Mouse (Mus musculus) lung, embryonic 15.5 days (tissue): ENCODE results near the gene Myo9b. TPM values are rescaled to one million over a fixed set of nuclear protein-coding genes. Genes with fewer than 3 reads are reported as not detected.

ENCODE experiments used
- ATAC-seq: fragments of 200-750 bp; cut with Nextera tagmentation; 2 replicates; pipeline ENCODE4 v1.8.0; 2017; ENCODE audit warnings: moderate number of reproducible peaks, borderline replicate concordance; ENCODE audit not compliant: low FRiP score, low TSS enrichment; ENCODE audit errors: extremely low read depth
- H3K27ac ChIP-seq: fragments of 300-500 bp; sonication (generic); 2 replicates; pipeline ENCODE4 v1.5.1; 2015; ENCODE audit warnings: moderate library complexity, mild to moderate bottlenecking, inconsistent platforms
- H3K27me3 ChIP-seq: fragments of 300-500 bp; sonication (generic); 2 replicates; pipeline ENCODE4 v1.6.1; 2015; ENCODE audit warnings: inconsistent platforms
- H3K36me3 ChIP-seq: fragments of 300-500 bp; sonication (generic); 2 replicates; pipeline ENCODE4 v1.6.1; 2015; ENCODE audit warnings: inconsistent platforms
- H3K4me1 ChIP-seq: fragments of 300-500 bp; sonication (generic); 2 replicates; pipeline ENCODE4 v1.6.1; 2015; ENCODE audit warnings: inconsistent platforms
- H3K4me2 ChIP-seq: fragments of 300-500 bp; sonication (generic); 2 replicates; pipeline ENCODE4 v1.6.1; 2015; ENCODE audit warnings: inconsistent platforms, mild to moderate bottlenecking, moderate library complexity
- H3K4me3 ChIP-seq: fragments of 300-500 bp; sonication (generic); 2 replicates; pipeline ENCODE4 v1.5.1; 2015; ENCODE audit warnings: mild to moderate bottlenecking, inconsistent platforms
- H3K9ac ChIP-seq: fragments of 300-500 bp; sonication (generic); 2 replicates; pipeline ENCODE4 v1.6.1; 2015; ENCODE audit warnings: inconsistent platforms
- H3K9me3 ChIP-seq: fragments of 300-500 bp; sonication (generic); 2 replicates; pipeline ENCODE4 v1.6.1; 2016; ENCODE audit warnings: inconsistent platforms
- WGBS: fragments of 180-500 bp; shearing (Covaris S2); methylation state at CpG from one replicate; pipeline ENCODE4 v1.1.7; 2015; 5-methylcytosine and 5-hydroxymethylcytosine counted together
- polyA plus RNA-seq: library from polyadenylated mRNA; unstranded; fragments of >200 nt; fragmentation: Nextera tagmentation; extraction: Ambion mirVana; gene quantifications from 2 replicates; pipeline ENCODE4 v1.2.1, GENCODE M21; 2015

The Myo9b gene
- polyA plus RNA-seq, 1 experiment from 2014 or later = 18.5 TPM

DNA sequence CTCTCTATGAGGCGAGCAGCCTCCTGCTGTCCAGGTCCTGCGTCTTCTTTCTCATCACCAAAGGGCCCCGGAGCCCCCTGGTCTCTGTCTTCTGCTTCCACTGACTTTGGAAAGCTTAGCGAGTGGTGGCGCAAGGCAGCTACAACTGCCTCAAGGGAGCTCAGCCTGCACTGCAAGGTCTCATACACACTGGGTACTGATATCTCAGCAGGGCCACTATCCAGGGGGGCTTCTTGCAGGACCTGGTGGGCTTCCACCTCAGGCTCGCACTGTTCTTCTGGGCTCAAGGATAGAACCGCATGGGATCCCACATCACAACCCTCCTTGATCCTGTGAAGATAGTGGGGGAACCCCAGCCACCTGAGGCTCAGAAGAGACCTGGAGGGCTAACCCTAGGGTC lies 122.0 kb downstream of the Myo9b start:
- peaks cover 14% of the 10 kb centered on the region for H3K4me1 ChIP-seq
- ATAC-seq = no peak
- peak overlapping the region; percentile 80 for H3K4me2 ChIP-seq
- 73% methylated on average over 7 of the region's 7 CpGs for WGBS
- no peaks in the 10 kb centered on the region for H3K9me3 ChIP-seq
- 0 out of 2 replicates have a peak overlapping the region, but pooled peaks have one; percentile 2 for H3K9ac ChIP-seq
- H3K27ac ChIP-seq = 0 out of 2 replicates have a peak overlapping the region, but pooled peaks have one; percentile 9
- H3K36me3 ChIP-seq = peaks cover 9% of the 10 kb centered on the region
- no peaks in the 10 kb centered on the region for H3K27me3 ChIP-seq
- peak overlapping the region; percentile 20 for H3K4me3 ChIP-seq

DNA sequence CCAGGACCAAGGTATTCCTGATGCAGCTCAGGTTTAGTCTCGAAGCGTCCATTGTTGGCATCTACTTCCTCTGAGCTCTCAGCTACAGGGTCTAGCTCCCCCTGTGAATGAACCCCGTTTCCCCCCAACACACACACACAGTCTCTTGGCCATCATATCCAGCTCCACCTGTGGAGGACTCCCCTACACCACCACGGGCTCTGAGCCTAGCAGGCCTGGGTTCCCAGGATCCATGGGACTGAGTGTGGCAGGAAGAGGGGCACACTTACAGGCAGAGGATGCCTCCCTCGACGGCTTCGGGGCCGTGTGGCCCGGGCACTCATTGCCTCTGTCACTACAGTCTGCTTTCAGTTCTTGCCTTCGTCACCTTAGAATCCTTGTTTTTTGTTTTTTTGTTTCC lies 122.6 kb downstream of the Myo9b start:
- WGBS = 63% methylated on average over 10 of the region's 10 CpGs
- H3K27ac ChIP-seq = peak overlapping the region; percentile 80
- ATAC-seq = no peak
- 0 out of 2 replicates have a peak overlapping the region, but pooled peaks have one; percentile 2 for H3K9ac ChIP-seq
- peaks cover 14% of the 10 kb centered on the region for H3K4me1 ChIP-seq
- H3K4me2 ChIP-seq = peak overlapping the region; percentile 80
- H3K36me3 ChIP-seq = peaks cover 11% of the 10 kb centered on the region
- H3K9me3 ChIP-seq = no peaks in the 10 kb centered on the region
- H3K4me3 ChIP-seq = peak overlapping the region; percentile 20
- no peaks in the 10 kb centered on the region for H3K27me3 ChIP-seq

DNA sequence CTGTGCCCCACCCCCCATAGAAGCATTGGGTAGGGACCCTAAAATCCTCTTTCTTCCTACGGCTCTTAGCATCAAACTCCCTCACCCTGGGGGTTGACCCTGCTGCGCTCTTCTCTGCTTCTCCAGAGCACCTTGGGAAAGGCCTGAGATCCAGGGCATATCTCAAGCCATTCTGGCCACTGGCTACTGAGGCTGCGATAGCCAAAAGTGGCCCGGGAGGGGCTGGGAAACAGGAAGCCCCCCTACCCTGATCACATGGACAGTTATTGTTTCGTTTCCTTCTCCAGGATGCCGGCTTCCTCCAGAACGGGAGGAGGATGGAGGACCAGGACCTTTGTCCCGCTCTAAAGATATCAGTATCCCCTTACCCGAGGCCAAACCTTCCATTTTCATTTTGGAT lies 123.1 kb downstream of the Myo9b start, which contains the start of gene Ushbp1:
Ushbp1 (minus strand) TSS at position 174 of the 400 bp plus-strand sequence.
- 75% methylated on average over 9 of the region's 9 CpGs for WGBS
- no peaks in the 10 kb centered on the region for H3K27me3 ChIP-seq
- H3K4me3 ChIP-seq = peak within 1 kb of the TSS; percentile 63
- H3K27ac ChIP-seq = peak within 1 kb of the TSS; percentile 80
- ATAC-seq = no peak
- H3K9me3 ChIP-seq = no peaks in the 10 kb centered on the region
- peak within 1 kb of the TSS; percentile 66; the same call in 1 of the 2 replicates for H3K9ac ChIP-seq
- peak within 1 kb of the TSS; percentile 80 for H3K4me2 ChIP-seq
- peaks cover 14% of the 10 kb centered on the region for H3K4me1 ChIP-seq
- peaks cover 14% of the 10 kb centered on the region for H3K36me3 ChIP-seq

DNA sequence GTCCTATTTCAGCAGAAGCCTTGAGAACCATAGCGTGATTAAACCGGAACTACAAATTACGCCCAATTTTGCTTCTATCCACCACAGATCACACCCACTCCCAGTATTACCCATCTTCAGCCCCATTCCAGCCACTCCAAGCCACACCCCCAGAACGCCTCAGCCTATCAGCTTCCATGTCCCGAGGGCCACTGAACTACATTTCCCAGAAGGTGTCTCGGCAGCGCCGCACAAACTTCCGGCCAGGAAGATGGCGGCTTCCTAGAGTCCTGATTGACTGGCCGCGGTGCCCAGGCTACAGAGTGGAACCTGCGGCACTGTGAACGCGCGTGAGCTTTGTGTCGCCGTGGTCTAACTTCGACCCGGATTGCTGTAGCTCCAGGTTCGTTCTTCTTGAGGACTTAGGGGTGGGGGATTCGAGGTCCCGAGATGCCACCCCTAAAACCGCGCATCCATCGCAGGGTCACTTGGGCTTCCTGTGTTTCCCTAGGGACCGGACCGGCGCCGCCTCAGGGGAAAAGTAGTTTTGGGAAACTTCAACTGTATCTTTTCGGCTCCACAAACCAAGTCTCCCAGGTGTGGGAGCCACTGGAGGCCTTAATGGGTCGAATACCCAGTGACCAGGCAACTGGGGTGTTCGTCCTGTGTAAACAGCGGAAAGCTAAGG lies 124.3 kb downstream of the Myo9b start, which contains the start of gene Babam1:
Babam1 (plus strand) TSS at position 223 of the 667 bp plus-strand sequence.
- Histone ChIP-seq H3K4me1 (peaks cover 14% of the 10 kb centered on the region), H3K4me3 (peak within 1 kb of the TSS; percentile 63), H3K36me3 (peaks cover 16% of the 10 kb centered on the region), H3K27ac (peak within 1 kb of the TSS; percentile 80), H3K9ac (peak within 1 kb of the TSS; percentile 66), H3K9me3 (no peaks in the 10 kb centered on the region), H3K27me3 (no peaks in the 10 kb centered on the region), H3K4me2 (peak within 1 kb of the TSS; percentile 80)
- under 1% methylated on average over 34 of the region's 34 CpGs for WGBS
- peak; percentile 96 for ATAC-seq

DNA sequence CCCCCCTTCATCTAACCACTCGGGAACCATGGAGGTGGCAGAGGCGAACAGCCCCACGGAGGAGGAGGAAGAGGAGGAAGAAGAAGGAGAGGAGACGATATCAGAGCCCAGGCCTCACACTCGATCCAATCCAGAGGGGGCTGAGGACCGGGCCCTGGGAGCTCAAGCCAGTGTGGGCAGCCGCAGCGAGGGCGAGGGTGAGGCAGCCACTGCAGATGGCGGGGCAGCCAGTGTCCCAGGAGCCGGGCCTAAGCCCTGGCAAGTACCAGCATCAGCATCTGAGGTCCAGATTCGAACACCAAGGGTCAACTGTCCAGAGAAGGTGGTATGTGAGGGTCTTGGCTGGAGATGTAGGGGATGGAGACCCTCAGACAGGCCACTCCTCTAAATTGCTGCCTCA lies 125.2 kb downstream of the Myo9b start:
- Histone ChIP-seq H3K27ac (no peak overlapping the region), H3K27me3 (no peaks in the 10 kb centered on the region), H3K9me3 (no peaks in the 10 kb centered on the region), H3K4me1 (peaks cover 14% of the 10 kb centered on the region), H3K36me3 (peaks cover 16% of the 10 kb centered on the region), H3K4me3 (peak overlapping the region; percentile 63), H3K9ac (no peak overlapping the region), H3K4me2 (peak overlapping the region; percentile 80)
- 82% methylated on average over 12 of the region's 12 CpGs for WGBS
- no peak for ATAC-seq

DNA sequence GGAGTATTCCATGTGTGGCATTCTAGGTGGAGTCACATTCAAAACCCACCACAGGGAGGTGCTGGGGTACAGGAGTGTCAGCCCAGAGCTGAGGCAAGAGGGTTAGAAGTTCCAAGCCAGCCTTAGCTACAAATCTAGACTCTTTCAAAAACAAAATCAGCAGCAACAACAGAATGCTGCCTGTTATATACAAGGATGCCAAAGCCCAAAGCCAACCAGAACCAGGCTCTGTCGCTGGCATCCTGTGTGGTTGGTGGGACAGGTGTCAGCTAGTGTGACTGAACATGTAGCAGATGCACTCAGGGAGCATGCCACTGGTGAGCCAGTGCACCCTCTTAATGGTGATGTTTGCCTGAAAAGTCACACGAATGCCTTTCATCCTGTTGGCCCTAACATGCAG lies 128.3 kb downstream of the Myo9b start:
- H3K4me3 ChIP-seq = no peak overlapping the region
- no peak overlapping the region for H3K9ac ChIP-seq
- H3K4me1 ChIP-seq = peaks cover 22% of the 10 kb centered on the region
- no peak for ATAC-seq
- WGBS = 90% methylated on average over 2 of the region's 2 CpGs
- H3K4me2 ChIP-seq = no peak overlapping the region
- no peaks in the 10 kb centered on the region for H3K27me3 ChIP-seq
- no peaks in the 10 kb centered on the region for H3K9me3 ChIP-seq
- peaks cover 16% of the 10 kb centered on the region for H3K36me3 ChIP-seq
- H3K27ac ChIP-seq = no peak overlapping the region

DNA sequence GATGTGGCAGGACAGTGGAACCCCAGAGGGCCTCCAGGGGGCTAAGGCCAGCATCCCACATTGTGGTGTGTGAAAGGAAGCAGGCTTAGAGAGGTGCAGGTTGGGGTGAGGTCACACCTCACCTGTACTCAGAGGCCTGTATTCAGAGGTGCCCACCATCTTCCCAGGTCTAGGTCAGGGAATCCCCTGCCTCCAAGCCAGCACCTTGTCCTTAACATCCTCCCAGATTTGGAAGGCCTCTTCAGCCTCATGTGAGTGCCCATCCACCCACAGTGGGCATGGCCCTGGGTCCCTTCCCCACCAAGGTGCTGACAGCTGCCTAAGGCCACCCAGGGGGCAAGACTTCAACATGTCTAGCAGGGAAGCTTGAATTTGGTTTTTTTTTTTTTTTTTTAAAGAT lies 128.9 kb downstream of the Myo9b start:
- H3K9me3 ChIP-seq = no peaks in the 10 kb centered on the region
- no peak overlapping the region for H3K4me2 ChIP-seq
- no peak overlapping the region for H3K27ac ChIP-seq
- no peak overlapping the region for H3K9ac ChIP-seq
- no peak for ATAC-seq
- H3K4me3 ChIP-seq = no peak overlapping the region
- no peaks in the 10 kb centered on the region for H3K27me3 ChIP-seq
- H3K4me1 ChIP-seq = peaks cover 23% of the 10 kb centered on the region
- H3K36me3 ChIP-seq = peaks cover 16% of the 10 kb centered on the region

DNA sequence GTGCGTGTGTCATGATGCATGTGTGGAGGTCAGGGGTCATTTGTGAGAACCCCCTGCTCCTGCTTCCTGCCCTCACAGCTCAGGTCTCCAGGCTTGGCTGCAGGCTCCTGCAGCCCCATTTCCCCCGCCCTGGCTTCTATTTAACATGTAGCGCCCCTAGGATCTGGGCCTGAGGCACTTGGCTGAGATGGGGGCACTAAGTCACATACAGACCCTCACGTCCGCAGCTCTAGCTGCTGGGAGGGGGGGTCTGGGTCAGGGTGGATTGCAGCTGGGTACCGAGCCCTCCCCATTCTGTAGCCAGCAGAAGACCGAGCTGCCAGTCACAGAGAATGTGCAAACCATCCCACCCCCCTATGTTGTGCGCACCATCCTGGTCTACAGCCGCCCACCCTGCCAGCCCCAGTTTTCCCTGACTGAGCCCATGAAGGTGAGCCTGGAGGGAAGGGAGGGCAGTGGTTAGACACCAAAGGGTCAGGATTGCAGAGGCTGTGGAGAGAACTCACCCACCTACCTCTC lies 130.0 kb downstream of the Myo9b start:
- H3K36me3 ChIP-seq = peaks cover 18% of the 10 kb centered on the region
- ATAC-seq = no peak
- no peak overlapping the region for H3K27ac ChIP-seq
- no peak overlapping the region for H3K4me2 ChIP-seq
- no peaks in the 10 kb centered on the region for H3K9me3 ChIP-seq
- peaks cover 28% of the 10 kb centered on the region for H3K4me1 ChIP-seq
- H3K4me3 ChIP-seq = no peak overlapping the region
- 75% methylated on average over 9 of the region's 9 CpGs for WGBS
- H3K27me3 ChIP-seq = no peaks in the 10 kb centered on the region
- H3K9ac ChIP-seq = no peak overlapping the region

DNA sequence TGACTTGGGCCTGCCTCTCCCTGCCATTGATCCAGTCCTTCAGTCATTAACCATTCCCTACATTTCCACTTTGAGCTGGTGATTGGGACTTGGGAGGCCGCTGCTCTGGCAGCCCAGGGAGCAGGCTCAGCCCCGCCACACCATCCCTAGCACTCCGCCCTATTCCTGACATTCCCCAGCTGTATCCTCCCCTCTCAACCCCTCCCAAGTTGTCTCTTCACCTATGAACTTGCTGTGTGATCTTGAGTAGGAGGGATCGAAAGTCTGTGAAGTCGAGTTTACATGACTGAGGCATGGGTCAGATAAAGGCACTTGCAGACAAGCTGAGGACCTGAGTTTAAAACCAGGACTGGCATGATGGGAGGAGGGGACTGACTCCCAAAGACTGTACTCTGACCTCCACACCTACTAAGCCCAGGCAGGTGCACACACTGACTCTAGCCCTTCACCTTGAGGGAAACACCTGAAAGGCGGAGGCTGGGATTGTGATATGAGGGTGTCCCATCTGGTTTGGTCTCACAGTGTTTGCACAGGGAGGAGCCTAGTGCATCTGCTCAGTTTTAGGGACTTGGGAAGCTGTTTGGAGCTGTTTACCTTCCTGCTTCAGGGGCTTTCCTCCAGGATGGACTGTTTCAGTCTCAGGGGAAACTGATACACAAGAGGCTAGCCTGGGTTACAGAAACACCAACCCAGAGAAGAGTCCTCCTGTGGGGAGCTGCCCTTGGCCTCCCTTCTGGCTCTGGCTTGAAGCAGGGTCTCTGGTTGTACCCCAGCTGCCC lies 130.8 kb downstream of the Myo9b start:
- H3K27ac ChIP-seq = no peak overlapping the region
- H3K4me1 ChIP-seq = peaks cover 28% of the 10 kb centered on the region
- no peak overlapping the region for H3K4me3 ChIP-seq
- no peaks in the 10 kb centered on the region for H3K27me3 ChIP-seq
- no peaks in the 10 kb centered on the region for H3K9me3 ChIP-seq
- 48% methylated on average over 6 of the region's 6 CpGs for WGBS
- H3K4me2 ChIP-seq = no peak overlapping the region
- no peak overlapping the region for H3K9ac ChIP-seq
- peaks cover 23% of the 10 kb centered on the region for H3K36me3 ChIP-seq
- no peak for ATAC-seq

DNA sequence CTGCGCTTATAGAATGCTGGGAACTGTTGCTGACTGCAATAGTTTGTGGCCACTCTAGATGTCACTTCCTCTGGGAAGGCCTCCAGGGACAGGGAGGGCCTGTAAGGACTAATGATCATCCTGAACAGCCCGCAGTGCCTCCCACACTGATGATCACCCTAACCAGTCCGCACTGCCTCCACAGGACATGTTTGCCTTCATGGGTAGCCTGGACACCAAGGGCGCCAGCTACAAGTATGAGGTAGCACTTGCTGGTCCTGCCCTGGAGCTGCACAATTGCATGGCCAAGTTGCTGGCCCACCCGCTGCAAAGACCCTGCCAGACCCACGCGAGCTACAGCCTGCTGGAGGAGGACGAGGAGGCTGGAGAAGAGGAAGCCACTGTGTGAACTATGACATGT lies 131.5 kb downstream of the Myo9b start:
- Histone ChIP-seq H3K4me1 (peaks cover 28% of the 10 kb centered on the region), H3K9me3 (no peaks in the 10 kb centered on the region), H3K27me3 (no peaks in the 10 kb centered on the region), H3K9ac (no peak overlapping the region), H3K4me3 (no peak overlapping the region), H3K4me2 (no peak overlapping the region), H3K36me3 (peaks cover 24% of the 10 kb centered on the region), H3K27ac (no peak overlapping the region)
- no peak for ATAC-seq
- WGBS = 84% methylated on average over 8 of the region's 8 CpGs

DNA sequence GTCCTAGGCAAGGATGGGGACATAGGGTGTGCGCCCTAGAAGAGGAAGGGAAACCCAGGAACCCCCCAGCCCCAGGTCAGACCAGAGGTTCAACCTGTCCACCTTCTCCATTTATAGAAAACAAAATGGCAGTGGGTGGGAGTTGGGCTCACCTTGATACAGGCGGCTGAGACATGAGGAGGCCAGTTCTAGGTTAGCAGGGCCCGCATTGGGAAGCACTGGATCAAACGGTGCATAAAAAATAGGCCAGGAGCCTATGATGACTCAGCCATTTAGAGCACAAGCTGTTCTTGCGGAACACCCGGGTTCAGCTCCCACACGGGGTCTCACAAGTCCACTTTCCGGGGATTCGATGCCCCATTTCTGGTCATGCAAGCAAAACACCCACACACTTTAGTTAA lies 132.4 kb downstream of the Myo9b start:
- peak overlapping the region; percentile 88; the same call in 1 of the 2 replicates for H3K4me3 ChIP-seq
- 85% methylated on average over 9 of the region's 9 CpGs for WGBS
- peak overlapping the region; percentile 97 for H3K4me2 ChIP-seq
- no peaks in the 10 kb centered on the region for H3K27me3 ChIP-seq
- ATAC-seq = no peak
- no peak overlapping the region for H3K27ac ChIP-seq
- H3K4me1 ChIP-seq = peaks cover 28% of the 10 kb centered on the region
- H3K9me3 ChIP-seq = no peaks in the 10 kb centered on the region
- peaks cover 30% of the 10 kb centered on the region for H3K36me3 ChIP-seq
- H3K9ac ChIP-seq = no peak overlapping the region
